Mouse (Mus musculus) liver, adult 2 months (tissue): ENCODE data around the gene Mrpl54.

Source experiments
- CTCF ChIP-seq: fragments of 200-500 bp; IDR thresholded peaks from 2 replicates; pipeline ENCODE4 v1.5.1; 2011; ENCODE audit warnings: low read depth, low read length, control low read depth
- POLR2A ChIP-seq: fragments of 200-500 bp; IDR thresholded peaks from 2 replicates; pipeline ENCODE4 v1.6.1; 2011; ENCODE audit warnings: low read length, control low read depth; ENCODE audit not compliant: insufficient read depth; ENCODE audit errors: extremely low read depth

GRCm38 (mm10) chr10:81236471-81237268, 30.1 kb downstream of the Mrpl54 start:
- TF ChIP-seq POLR2A, result no peak
- TF ChIP-seq CTCF, result no peak
